Mouse (Mus musculus) neural tube, embryonic 15.5 days (tissue): ENCODE data around the gene Sfrp4. TPM values are rescaled to one million over a fixed set of nuclear protein-coding genes. Genes with fewer than 3 reads are reported as not detected.
A peak's percentile ranks its signal among the peaks of the same experiment; 100 is the strongest.
"Not testable (repeated sequence)": the region's sequence is repeated elsewhere in the genome, so short reads cannot be mapped to it uniquely, and the experiment has no call there.

Experiments
- ATAC-seq: fragments of 200-750 bp; cut with Nextera tagmentation; 2 replicates; pipeline ENCODE4 v1.8.0; 2017; ENCODE audit warnings: mild to moderate bottlenecking, moderate TSS enrichment, moderate library complexity; ENCODE audit not compliant: low FRiP score
- H3K27ac ChIP-seq: fragments of 300-500 bp; sonication (generic); replicated peaks from 2 replicates; pipeline ENCODE4 v1.5.1; 2015; ENCODE audit warnings: mild to moderate bottlenecking, inconsistent platforms
- H3K27me3 ChIP-seq: fragments of 300-500 bp; sonication (generic); replicated peaks from 2 replicates; pipeline ENCODE4 v1.6.1; 2015; ENCODE audit warnings: inconsistent platforms
- H3K36me3 ChIP-seq: fragments of 300-500 bp; sonication (generic); 2 replicates; pipeline ENCODE4 v1.6.1; 2015; ENCODE audit warnings: inconsistent platforms
- H3K4me1 ChIP-seq: fragments of 300-500 bp; sonication (generic); 2 replicates; pipeline ENCODE4 v1.6.1; 2015; ENCODE audit warnings: inconsistent platforms
- H3K4me2 ChIP-seq: fragments of 300-500 bp; sonication (generic); 2 replicates; pipeline ENCODE4 v1.6.1; 2015; ENCODE audit warnings: inconsistent platforms, mild to moderate bottlenecking, moderate library complexity
- H3K4me3 ChIP-seq: fragments of 300-500 bp; sonication (generic); replicated peaks from 2 replicates; pipeline ENCODE4 v1.5.1; 2015; ENCODE audit warnings: mild to moderate bottlenecking, inconsistent platforms
- H3K9ac ChIP-seq: fragments of 300-500 bp; sonication (generic); replicated peaks from 2 replicates; pipeline ENCODE4 v1.6.1; 2015; ENCODE audit warnings: mild to moderate bottlenecking, inconsistent platforms
- H3K9me3 ChIP-seq: fragments of 300-500 bp; sonication (generic); replicated peaks from 2 replicates; pipeline ENCODE4 v1.6.1; 2016; ENCODE audit warnings: inconsistent platforms
- WGBS: fragments of 180-500 bp; shearing (Covaris S2); methylation state at CpG from one replicate; pipeline ENCODE4 v1.1.7; 2015; ENCODE audit warnings: mixed read lengths; 5-methylcytosine and 5-hydroxymethylcytosine counted together
- polyA plus RNA-seq: library from polyadenylated mRNA; unstranded; fragments of >200 nt; fragmentation: Nextera tagmentation; extraction: Ambion mirVana; gene quantifications from 2 replicates; pipeline ENCODE4 v1.2.1, GENCODE M21; 2015

The Sfrp4 gene
- 3.4 and 4.0 TPM in 2 replicates for polyA plus RNA-seq

- Histone ChIP-seq H3K4me2 (peak within 1 kb of the TSS; percentile 89), H3K4me3 (peak within 1 kb of the TSS; percentile 51), H3K36me3 (no peaks in the 10 kb centered on the region), H3K27me3 (0 out of 2 replicates have a peak, but pooled peaks cover 7% of the 10 kb centered on the region), H3K9ac (peak within 1 kb of the TSS; percentile 64), H3K4me1 (peaks cover 25% of the 10 kb centered on the region), H3K27ac (no peak within 1 kb of the TSS), H3K9me3 (no peaks in the 10 kb centered on the region)
- WGBS = 3% methylated on average over 25 of the region's 25 CpGs
- ATAC-seq = peak; percentile 59
Observed at GRCm38 (mm10) chr13:19622573-19623227, at the start of gene Sfrp4. TSS of gene Sfrp4 (plus strand) at chr13:19623104.

- H3K9me3 ChIP-seq, H3K4me3 ChIP-seq, H3K9ac ChIP-seq, H3K4me2 ChIP-seq, H3K4me1 ChIP-seq, ATAC-seq, H3K36me3 ChIP-seq, H3K27ac ChIP-seq, H3K27me3 ChIP-seq: not testable (repeated sequence)
- 87% methylated on average over 2 of the region's 2 CpGs for WGBS
Observed at GRCm38 (mm10) chr13:19574723-19575122, 48.2 kb upstream of the Sfrp4 start.

GRCm38 (mm10) chr13:19575947-19576346 lies 47.0 kb upstream of the Sfrp4 start:
- H3K9me3 ChIP-seq = no peaks in the 10 kb centered on the region
- no peak overlapping the region for H3K27ac ChIP-seq
- H3K4me3 ChIP-seq = no peak overlapping the region
- no peak overlapping the region for H3K4me2 ChIP-seq
- WGBS = 94% methylated on average over 3 of the region's 3 CpGs
- ATAC-seq = no peak
- no peaks in the 10 kb centered on the region for H3K36me3 ChIP-seq
- H3K9ac ChIP-seq = no peak overlapping the region
- H3K27me3 ChIP-seq = no peaks in the 10 kb centered on the region
- H3K4me1 ChIP-seq = no peaks in the 10 kb centered on the region

GRCm38 (mm10) chr13:19590996-19591759 lies 31.7 kb upstream of the Sfrp4 start:
- Histone ChIP-seq H3K9me3 (no peaks in the 10 kb centered on the region), H3K36me3 (peaks cover 6% of the 10 kb centered on the region; the same call in 1 of the 2 replicates)

DNA sequence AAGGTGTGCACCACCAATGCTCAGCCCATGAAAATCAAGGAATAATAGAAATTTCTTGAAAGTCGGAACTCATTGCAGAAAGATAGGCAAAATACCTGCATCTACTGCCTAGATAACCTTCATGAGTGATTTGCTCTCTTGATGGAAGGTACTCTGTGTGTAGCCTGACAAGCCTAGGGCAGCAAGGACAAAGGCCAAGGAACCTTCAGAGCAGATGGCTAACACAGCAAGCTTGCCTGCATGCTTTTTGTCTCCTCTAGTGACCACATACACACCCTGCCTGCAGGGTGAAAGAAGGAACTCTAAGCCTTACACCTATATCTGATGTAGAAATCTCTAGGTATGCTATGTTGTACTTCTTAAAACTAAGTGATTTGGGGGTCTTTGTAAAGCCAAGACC lies 27.8 kb upstream of the Sfrp4 start:
- Histone ChIP-seq H3K4me1 (no peaks in the 10 kb centered on the region), H3K4me2 (no peak overlapping the region), H3K9me3 (no peaks in the 10 kb centered on the region), H3K27ac (no peak overlapping the region), H3K9ac (no peak overlapping the region), H3K4me3 (no peak overlapping the region), H3K27me3 (no peaks in the 10 kb centered on the region), H3K36me3 (peaks cover 6% of the 10 kb centered on the region; the same call in 1 of the 2 replicates)
- ATAC-seq = no peak
- WGBS = 100% methylated on average over 1 of the region's 1 CpGs

More at GRCm38 (mm10) chr13:19590996-19591759, 31.7 kb upstream of the Sfrp4 start:
- H3K9ac ChIP-seq = no peak overlapping the region
- ATAC-seq = no peak
- no peaks in the 10 kb centered on the region for H3K27me3 ChIP-seq
- no peak overlapping the region for H3K27ac ChIP-seq
- no peaks in the 10 kb centered on the region for H3K4me1 ChIP-seq
- H3K4me3 ChIP-seq = no peak overlapping the region
- H3K4me2 ChIP-seq = no peak overlapping the region
- WGBS = 88% methylated on average over 3 of the region's 3 CpGs

GRCm38 (mm10) chr13:19599242-19599641 lies 23.7 kb upstream of the Sfrp4 start:
- H3K4me2 ChIP-seq = no peak overlapping the region
- H3K9ac ChIP-seq = no peak overlapping the region
- H3K4me1 ChIP-seq = no peaks in the 10 kb centered on the region
- no peaks in the 10 kb centered on the region for H3K9me3 ChIP-seq
- no peak overlapping the region for H3K4me3 ChIP-seq
- WGBS = 89% methylated on average over 6 of the region's 6 CpGs
- ATAC-seq = no peak
- H3K27me3 ChIP-seq = no peaks in the 10 kb centered on the region
- peaks cover under 1% of the 10 kb centered on the region; the same call in 1 of the 2 replicates for H3K36me3 ChIP-seq
- H3K27ac ChIP-seq = no peak overlapping the region

DNA sequence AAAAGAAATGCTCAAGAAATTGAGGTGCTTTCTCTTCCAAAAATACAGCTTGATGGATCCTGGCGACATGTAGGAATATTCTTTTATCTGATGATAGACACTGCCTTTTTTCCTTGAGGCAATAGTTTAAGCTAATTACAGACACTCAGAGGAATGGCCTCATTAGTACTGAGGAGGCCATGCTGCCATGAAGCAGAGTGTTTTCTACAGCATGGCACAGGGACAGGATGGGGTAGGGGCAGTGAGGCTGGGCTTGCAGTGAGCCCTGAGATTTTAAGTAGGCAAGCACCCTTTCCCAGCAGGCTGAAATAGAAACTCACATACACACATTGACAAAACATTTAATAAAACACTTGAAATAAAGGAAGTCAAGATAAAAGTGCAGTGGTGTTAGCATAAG lies 20.4 kb upstream of the Sfrp4 start:
- H3K4me2 ChIP-seq = no peak overlapping the region
- WGBS = 76% methylated on average over 1 of the region's 1 CpGs
- no peak overlapping the region for H3K9ac ChIP-seq
- H3K4me3 ChIP-seq = no peak overlapping the region
- H3K4me1 ChIP-seq = no peaks in the 10 kb centered on the region
- no peaks in the 10 kb centered on the region for H3K27me3 ChIP-seq
- no peak for ATAC-seq
- no peaks in the 10 kb centered on the region for H3K9me3 ChIP-seq
- no peak overlapping the region for H3K27ac ChIP-seq
- no peaks in the 10 kb centered on the region for H3K36me3 ChIP-seq

DNA sequence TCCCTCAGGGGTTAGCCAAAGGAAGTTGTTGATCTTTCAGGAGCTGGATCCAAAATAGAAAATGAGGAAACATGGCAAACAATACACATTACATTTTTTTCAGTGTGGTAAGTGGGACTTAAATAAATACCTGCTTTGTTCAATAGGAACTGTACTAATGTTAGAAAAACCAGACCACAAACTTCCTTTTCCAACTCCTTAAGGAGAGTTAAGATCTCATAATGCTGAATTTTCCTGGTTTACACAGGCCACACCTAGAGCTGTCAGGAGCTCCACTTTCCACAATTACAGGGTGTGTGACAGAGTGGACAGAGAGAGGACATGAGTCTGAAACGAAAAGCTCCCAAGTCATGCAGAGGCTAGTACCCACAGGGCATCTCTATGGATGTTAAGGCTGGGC lies 19.2 kb upstream of the Sfrp4 start:
- ATAC-seq = no peak
- no peak overlapping the region for H3K27ac ChIP-seq
- no peak overlapping the region for H3K9ac ChIP-seq
- H3K4me1 ChIP-seq = no peaks in the 10 kb centered on the region
- H3K36me3 ChIP-seq = no peaks in the 10 kb centered on the region
- H3K9me3 ChIP-seq = no peaks in the 10 kb centered on the region
- no peaks in the 10 kb centered on the region for H3K27me3 ChIP-seq
- H3K4me2 ChIP-seq = no peak overlapping the region
- H3K4me3 ChIP-seq = no peak overlapping the region
- WGBS = 94% methylated on average over 1 of the region's 1 CpGs

DNA sequence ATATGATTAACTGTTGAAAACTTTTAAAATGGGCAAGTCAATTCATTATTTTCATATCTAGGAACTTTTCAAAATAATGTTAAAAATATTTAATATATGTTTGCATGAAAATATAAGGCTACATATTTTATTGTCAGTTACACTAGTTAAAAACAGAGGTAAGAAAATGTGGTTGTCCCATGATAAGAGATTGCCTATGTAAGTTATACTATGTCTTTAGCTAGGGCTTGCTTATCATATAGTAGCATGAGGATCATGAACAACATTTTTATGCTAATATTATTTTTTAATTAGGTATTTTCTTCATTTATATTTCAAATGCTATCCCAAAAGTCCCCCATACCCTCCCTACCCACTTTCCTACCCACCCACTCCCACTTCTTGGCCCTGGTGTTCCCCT lies 18.0 kb upstream of the Sfrp4 start:
- no peak overlapping the region for H3K4me3 ChIP-seq
- no peaks in the 10 kb centered on the region for H3K36me3 ChIP-seq
- no peak overlapping the region for H3K9ac ChIP-seq
- H3K27me3 ChIP-seq = no peaks in the 10 kb centered on the region
- no peak overlapping the region for H3K27ac ChIP-seq
- H3K9me3 ChIP-seq = no peaks in the 10 kb centered on the region
- no peak overlapping the region for H3K4me2 ChIP-seq
- no peaks in the 10 kb centered on the region for H3K4me1 ChIP-seq
- ATAC-seq = no peak

- ATAC-seq = no peak
- H3K27ac ChIP-seq = no peak overlapping the region
- no peaks in the 10 kb centered on the region for H3K9me3 ChIP-seq
Observed at GRCm38 (mm10) chr13:19608120-19608519, 14.8 kb upstream of the Sfrp4 start.

GRCm38 (mm10) chr13:19612348-19612747 lies 10.6 kb upstream of the Sfrp4 start:
- no peak for ATAC-seq
- Histone ChIP-seq H3K4me1 (no peaks in the 10 kb centered on the region), H3K27me3 (no peaks in the 10 kb centered on the region), H3K9me3 (no peaks in the 10 kb centered on the region), H3K27ac (no peak overlapping the region), H3K36me3 (no peaks in the 10 kb centered on the region), H3K4me2 (no peak overlapping the region), H3K9ac (no peak overlapping the region), H3K4me3 (no peak overlapping the region)
- 18% methylated on average over 1 of the region's 1 CpGs for WGBS

More at GRCm38 (mm10) chr13:19608120-19608519, 14.8 kb upstream of the Sfrp4 start:
- Histone ChIP-seq H3K4me1 (no peaks in the 10 kb centered on the region), H3K27me3 (no peaks in the 10 kb centered on the region), H3K9ac (no peak overlapping the region), H3K36me3 (no peaks in the 10 kb centered on the region), H3K4me2 (no peak overlapping the region), H3K4me3 (no peak overlapping the region)

GRCm38 (mm10) chr13:19612963-19613362 lies 9.9 kb upstream of the Sfrp4 start:
- no peak overlapping the region for H3K4me2 ChIP-seq
- H3K9ac ChIP-seq = no peak overlapping the region
- H3K4me3 ChIP-seq = no peak overlapping the region
- no peaks in the 10 kb centered on the region for H3K27me3 ChIP-seq
- ATAC-seq = no peak
- peaks cover 1% of the 10 kb centered on the region for H3K4me1 ChIP-seq
- 39% methylated on average over 3 of the region's 3 CpGs for WGBS
- H3K27ac ChIP-seq = no peak overlapping the region
- H3K36me3 ChIP-seq = no peaks in the 10 kb centered on the region
- H3K9me3 ChIP-seq = no peaks in the 10 kb centered on the region
